Mouse (Mus musculus): ENCODE measurements around the gene Plch2. TPM values are rescaled to one million over a fixed set of nuclear protein-coding genes. Genes with fewer than 3 reads are reported as not detected.
A peak's percentile ranks its signal among the peaks of the same experiment; 100 is the strongest.

Plch2 gene
- polyA plus RNA-seq, 1 experiment from 2014 or later = 1.0 TPM

DNA sequence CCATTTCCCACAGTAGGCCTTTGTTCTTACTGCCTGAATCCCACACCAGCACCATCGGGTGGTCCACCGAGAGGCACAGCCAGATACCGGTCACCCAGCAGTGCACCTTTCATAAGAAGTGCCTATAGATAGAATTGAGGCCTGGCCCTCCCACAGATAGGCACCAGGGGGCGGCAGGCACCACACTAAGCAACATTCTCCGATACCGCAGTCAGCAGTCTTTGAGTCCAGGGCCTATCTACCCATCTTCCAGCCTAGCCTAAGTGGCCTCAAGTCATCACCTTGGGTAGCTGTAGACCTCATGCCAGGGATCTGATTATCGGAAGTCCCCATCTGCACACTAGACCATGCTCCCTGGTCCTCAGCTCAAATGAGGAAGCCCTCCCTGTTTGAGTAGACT lies 75.1 kb downstream of the Plch2 start:
- Histone ChIP-seq H3K27ac (ENCODE audit: low read length) (no peak overlapping the region), H3K9me3 (replicated peaks; ENCODE audit: control insufficient read depth, low read length) (no peaks in the 10 kb centered on the region), H3K27me3 (ENCODE audit: control insufficient read depth, insufficient read depth, low read length) (peaks cover 9% of the 10 kb centered on the region; the same call in 1 of the 2 replicates), H3K9ac (ENCODE audit: low read length) (no peak overlapping the region), H3K4me1 (ENCODE audit: control insufficient read depth, insufficient read depth, low read length) (no peaks in the 10 kb centered on the region), H3K36me3 (ENCODE audit: control insufficient read depth, insufficient read depth) (peaks cover 44% of the 10 kb centered on the region), H3K4me2 (ENCODE audit: low read depth, low read length) (no peak overlapping the region), H3K4me3 (ENCODE audit: low read length) (no peak overlapping the region)
- peak; percentile 47; the same call in 1 of the 2 replicates for ATAC-seq (replicated peaks; ENCODE audit: extremely low read depth, insufficient read depth, low FRiP score)
- WGBS = 39% methylated on average over 7 of the region's 7 CpGs

DNA sequence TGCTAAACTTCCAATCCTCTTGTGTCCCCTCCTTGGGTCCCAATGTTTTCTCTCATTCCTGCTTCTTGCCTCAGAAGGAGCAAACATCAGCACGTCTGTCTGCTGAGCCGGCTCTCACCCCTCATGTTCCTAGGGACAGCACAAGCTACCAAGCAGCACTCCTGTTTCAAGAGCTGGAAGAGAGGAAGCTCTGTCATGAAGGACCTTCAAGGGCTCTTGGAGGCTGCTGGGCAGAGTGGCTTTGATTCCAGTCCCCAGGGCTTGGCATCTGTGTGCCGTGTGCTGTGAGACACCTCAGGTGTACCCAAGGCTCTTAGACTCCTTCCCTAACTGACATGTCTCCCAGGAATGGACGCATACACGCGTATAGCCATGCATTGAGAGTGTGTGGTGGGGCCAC lies 75.5 kb downstream of the Plch2 start:
- no peak overlapping the region for H3K27ac ChIP-seq (ENCODE audit: low read length)
- ATAC-seq (replicated peaks; ENCODE audit: extremely low read depth, insufficient read depth, low FRiP score) = no peak
- H3K4me3 ChIP-seq (ENCODE audit: low read length) = no peak overlapping the region
- no peaks in the 10 kb centered on the region for H3K4me1 ChIP-seq (ENCODE audit: control insufficient read depth, insufficient read depth, low read length)
- no peak overlapping the region for H3K4me2 ChIP-seq (ENCODE audit: low read depth, low read length)
- 78% methylated on average over 6 of the region's 6 CpGs for WGBS
- H3K36me3 ChIP-seq (ENCODE audit: control insufficient read depth, insufficient read depth) = peaks cover 48% of the 10 kb centered on the region
- H3K9ac ChIP-seq (ENCODE audit: low read length) = no peak overlapping the region
- H3K9me3 ChIP-seq (replicated peaks; ENCODE audit: control insufficient read depth, low read length) = no peaks in the 10 kb centered on the region
- peaks cover 9% of the 10 kb centered on the region; the same call in 1 of the 2 replicates for H3K27me3 ChIP-seq (ENCODE audit: control insufficient read depth, insufficient read depth, low read length)

DNA sequence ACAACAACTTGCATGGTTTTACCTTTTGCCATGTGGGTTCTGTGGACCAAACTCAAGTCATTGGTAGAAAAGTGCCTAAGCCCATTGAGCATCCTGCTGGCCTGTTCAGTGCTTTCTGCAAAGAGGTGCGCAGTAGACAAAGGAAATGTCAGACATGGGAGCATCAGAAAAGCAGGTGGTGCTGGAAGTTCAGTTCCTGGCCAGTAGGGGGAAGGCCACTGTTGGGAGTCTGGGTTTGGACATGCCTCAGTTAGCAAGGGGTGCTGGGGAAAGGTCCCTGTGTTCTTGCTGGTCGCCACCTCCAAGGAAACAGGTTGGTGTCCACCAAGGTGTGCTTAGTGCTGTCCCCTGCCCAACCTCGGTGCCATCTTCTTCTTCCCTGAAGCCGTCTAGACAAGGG lies 76.5 kb downstream of the Plch2 start:
- H3K27me3 ChIP-seq (ENCODE audit: control insufficient read depth, insufficient read depth, low read length) = peaks cover 8% of the 10 kb centered on the region; the same call in 1 of the 2 replicates
- no peak for ATAC-seq (replicated peaks; ENCODE audit: extremely low read depth, insufficient read depth, low FRiP score)
- H3K27ac ChIP-seq (ENCODE audit: low read length) = no peak overlapping the region
- peaks cover 58% of the 10 kb centered on the region for H3K36me3 ChIP-seq (ENCODE audit: control insufficient read depth, insufficient read depth)
- no peaks in the 10 kb centered on the region for H3K9me3 ChIP-seq (replicated peaks; ENCODE audit: control insufficient read depth, low read length)
- no peak overlapping the region for H3K4me3 ChIP-seq (ENCODE audit: low read length)
- WGBS = 91% methylated on average over 4 of the region's 4 CpGs
- no peak overlapping the region for H3K9ac ChIP-seq (ENCODE audit: low read length)
- H3K4me1 ChIP-seq (ENCODE audit: control insufficient read depth, insufficient read depth, low read length) = no peaks in the 10 kb centered on the region
- H3K4me2 ChIP-seq (ENCODE audit: low read depth, low read length) = no peak overlapping the region

DNA sequence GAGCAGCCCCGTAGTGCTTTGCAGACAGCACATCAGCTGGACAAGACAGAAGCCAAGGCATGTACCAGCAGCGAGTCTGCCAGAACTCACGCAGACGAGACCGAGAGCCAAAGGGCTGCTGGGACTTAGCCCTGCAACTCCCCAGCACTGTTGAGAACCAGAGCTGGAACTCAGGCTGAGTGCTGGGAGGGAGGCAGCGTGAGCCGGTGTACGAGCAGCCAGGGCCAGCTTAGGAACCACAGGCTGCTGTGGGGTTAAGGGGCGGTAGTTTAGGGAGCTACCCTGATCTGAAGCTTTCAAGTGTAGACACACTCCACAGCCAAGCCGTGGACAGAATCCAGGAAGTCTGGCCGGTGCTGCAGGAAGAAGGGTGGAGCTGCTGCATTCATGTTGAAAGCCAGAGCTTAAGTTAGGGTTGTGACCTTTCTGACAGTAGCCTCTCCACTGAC lies 82.4 kb downstream of the Plch2 start:
- WGBS = 74% methylated on average over 11 of the region's 11 CpGs
- no peak for ATAC-seq (replicated peaks; ENCODE audit: extremely low read depth, insufficient read depth, low FRiP score)

DNA sequence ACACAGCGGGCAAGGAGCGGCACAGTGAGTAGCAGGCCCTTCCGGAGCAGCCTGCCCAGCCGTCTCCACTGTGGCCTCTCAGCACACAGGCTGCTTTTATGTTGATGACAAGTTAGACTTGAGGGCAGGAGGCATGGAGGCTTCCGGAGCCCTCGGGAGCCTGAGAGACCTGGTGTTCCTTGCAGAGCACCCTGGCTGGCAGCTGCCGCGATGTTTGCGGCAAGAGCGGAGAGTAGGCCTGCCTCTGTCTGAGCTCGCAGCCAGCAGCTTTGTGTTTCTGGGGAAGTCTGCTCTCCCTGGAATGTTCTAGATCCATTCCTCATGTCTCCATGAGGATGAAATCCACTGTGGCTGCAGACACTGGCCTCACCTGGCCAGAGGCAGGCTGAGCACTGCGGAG lies 84.0 kb downstream of the Plch2 start:
- H3K4me1 ChIP-seq (ENCODE audit: control insufficient read depth, insufficient read depth, low read length) = peaks cover 6% of the 10 kb centered on the region
- H3K27me3 ChIP-seq (ENCODE audit: control insufficient read depth, insufficient read depth, low read length) = no peaks in the 10 kb centered on the region
- no peak overlapping the region for H3K27ac ChIP-seq (ENCODE audit: low read length)
- no peaks in the 10 kb centered on the region for H3K9me3 ChIP-seq (replicated peaks; ENCODE audit: control insufficient read depth, low read length)
- peaks cover 85% of the 10 kb centered on the region for H3K36me3 ChIP-seq (ENCODE audit: control insufficient read depth, insufficient read depth)
- no peak for ATAC-seq (replicated peaks; ENCODE audit: extremely low read depth, insufficient read depth, low FRiP score)
- 94% methylated on average over 12 of the region's 12 CpGs for WGBS
- no peak overlapping the region for H3K4me3 ChIP-seq (ENCODE audit: low read length)
- H3K4me2 ChIP-seq (ENCODE audit: low read depth, low read length) = no peak overlapping the region
- H3K9ac ChIP-seq (ENCODE audit: low read length) = no peak overlapping the region

More for the DNA sequence above, 82.4 kb downstream of the Plch2 start:
- Histone ChIP-seq H3K4me1 (ENCODE audit: control insufficient read depth, insufficient read depth, low read length) (no peaks in the 10 kb centered on the region), H3K9ac (ENCODE audit: low read length) (no peak overlapping the region), H3K9me3 (replicated peaks; ENCODE audit: control insufficient read depth, low read length) (no peaks in the 10 kb centered on the region), H3K4me2 (ENCODE audit: low read depth, low read length) (no peak overlapping the region), H3K36me3 (ENCODE audit: control insufficient read depth, insufficient read depth) (peaks cover 97% of the 10 kb centered on the region), H3K27me3 (ENCODE audit: control insufficient read depth, insufficient read depth, low read length) (no peaks in the 10 kb centered on the region), H3K27ac (ENCODE audit: low read length) (no peak overlapping the region), H3K4me3 (ENCODE audit: low read length) (no peak overlapping the region)

DNA sequence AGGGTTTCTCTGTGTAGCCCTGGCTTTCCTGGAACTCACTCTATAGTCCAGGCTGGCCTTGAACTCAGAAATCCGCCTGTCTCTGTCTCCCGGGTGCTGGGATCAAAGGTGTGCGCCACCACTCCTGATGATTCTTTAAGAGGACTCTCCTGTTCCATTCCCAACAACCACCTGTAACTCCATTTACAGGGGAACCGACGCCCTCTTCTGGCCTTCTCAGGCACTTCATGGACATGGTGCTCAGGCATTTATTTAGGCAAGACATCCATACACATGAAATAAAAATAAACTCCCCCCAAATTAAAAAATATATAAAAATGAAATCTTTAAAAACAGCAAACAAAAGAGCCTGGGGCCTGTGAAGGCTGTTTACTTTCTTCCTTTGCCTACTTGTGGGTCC lies 89.4 kb downstream of the Plch2 start:
- Histone ChIP-seq H3K36me3 (ENCODE audit: control insufficient read depth, insufficient read depth) (peaks cover 33% of the 10 kb centered on the region), H3K27ac (ENCODE audit: low read length) (no peak overlapping the region)
- no peak for ATAC-seq (replicated peaks; ENCODE audit: extremely low read depth, insufficient read depth, low FRiP score)

DNA sequence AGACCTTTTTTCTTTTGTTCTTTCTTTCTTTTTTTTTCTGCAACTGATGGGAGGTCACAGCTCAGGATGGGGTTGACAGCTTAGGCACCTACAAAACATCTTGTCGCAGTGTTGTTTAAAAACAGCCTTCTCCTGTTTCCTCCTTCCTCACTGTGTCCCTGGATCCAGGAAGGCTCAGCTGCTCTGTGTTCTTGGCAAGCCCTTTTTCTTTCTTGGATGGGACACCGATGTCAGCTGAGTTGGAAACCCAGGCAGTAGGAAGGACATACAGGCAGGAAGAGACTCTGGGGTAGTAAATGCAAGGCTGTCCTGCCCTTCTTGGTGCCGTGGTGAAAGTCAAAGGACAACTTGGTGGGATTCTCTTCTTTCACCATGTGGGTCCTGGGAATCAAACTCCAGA lies 90.7 kb downstream of the Plch2 start:
- ATAC-seq (replicated peaks; ENCODE audit: extremely low read depth, insufficient read depth, low FRiP score) = no peak
- WGBS = 55% methylated on average over 3 of the region's 3 CpGs
- Histone ChIP-seq H3K27ac (ENCODE audit: low read length) (peak overlapping the region; percentile 66), H3K27me3 (ENCODE audit: control insufficient read depth, insufficient read depth, low read length) (peaks cover 21% of the 10 kb centered on the region), H3K9ac (ENCODE audit: low read length) (no peak overlapping the region; the same call in 1 of the 2 replicates), H3K4me3 (ENCODE audit: low read length) (no peak overlapping the region), H3K4me2 (ENCODE audit: low read depth, low read length) (peak overlapping the region; percentile 1; the same call in 1 of the 2 replicates), H3K9me3 (replicated peaks; ENCODE audit: control insufficient read depth, low read length) (no peaks in the 10 kb centered on the region), H3K36me3 (ENCODE audit: control insufficient read depth, insufficient read depth) (peaks cover 20% of the 10 kb centered on the region), H3K4me1 (ENCODE audit: control insufficient read depth, insufficient read depth, low read length) (peaks cover 43% of the 10 kb centered on the region)

More for the DNA sequence above, 89.4 kb downstream of the Plch2 start:
- no peak overlapping the region for H3K4me3 ChIP-seq (ENCODE audit: low read length)
- H3K9me3 ChIP-seq (replicated peaks; ENCODE audit: control insufficient read depth, low read length) = no peaks in the 10 kb centered on the region
- H3K9ac ChIP-seq (ENCODE audit: low read length) = no peak overlapping the region
- H3K4me2 ChIP-seq (ENCODE audit: low read depth, low read length) = no peak overlapping the region
- WGBS = 67% methylated on average over 5 of the region's 5 CpGs
- peaks cover 8% of the 10 kb centered on the region for H3K27me3 ChIP-seq (ENCODE audit: control insufficient read depth, insufficient read depth, low read length)
- H3K4me1 ChIP-seq (ENCODE audit: control insufficient read depth, insufficient read depth, low read length) = peaks cover 36% of the 10 kb centered on the region

DNA sequence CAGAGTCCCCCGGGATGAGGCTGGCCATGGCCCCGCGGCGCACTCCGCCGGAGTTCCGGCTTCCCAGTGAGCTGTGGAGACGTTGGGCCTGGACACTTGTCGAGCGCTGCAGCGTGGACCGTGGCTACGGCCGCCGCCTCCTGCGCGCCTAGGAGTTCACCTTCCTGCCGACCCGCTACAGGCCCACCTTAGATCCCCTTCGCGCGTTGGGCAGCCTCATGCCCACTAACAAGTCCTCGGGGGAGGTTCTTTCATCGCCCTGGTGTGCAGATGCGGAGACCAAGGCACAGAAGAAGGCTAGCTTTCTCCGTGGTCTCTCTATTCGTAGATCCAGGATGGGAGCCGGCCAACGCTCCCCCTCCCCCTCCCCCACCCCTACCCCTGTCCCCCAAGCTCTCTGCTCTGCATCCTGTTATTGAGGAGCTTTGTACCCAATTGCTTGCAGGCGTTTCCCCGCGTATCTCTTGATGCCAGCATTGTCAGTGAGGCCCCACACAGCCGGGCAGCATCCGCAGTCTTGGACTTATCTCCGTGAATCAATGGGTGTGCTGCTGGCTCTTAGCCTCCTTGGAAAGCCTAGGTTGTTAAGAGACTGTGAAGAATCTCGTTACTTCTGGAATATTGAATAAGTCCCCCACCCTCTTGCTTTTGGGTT lies 91.9 kb downstream of the Plch2 start:
- peaks cover 8% of the 10 kb centered on the region for H3K36me3 ChIP-seq (ENCODE audit: control insufficient read depth, insufficient read depth)
- peak overlapping the region; percentile 82 for H3K4me3 ChIP-seq (ENCODE audit: low read length)
- H3K27me3 ChIP-seq (ENCODE audit: control insufficient read depth, insufficient read depth, low read length) = peaks cover 33% of the 10 kb centered on the region
- WGBS = 1% methylated on average over 34 of the region's 36 CpGs
- H3K4me1 ChIP-seq (ENCODE audit: control insufficient read depth, insufficient read depth, low read length) = peaks cover 48% of the 10 kb centered on the region
- no peaks in the 10 kb centered on the region for H3K9me3 ChIP-seq (replicated peaks; ENCODE audit: control insufficient read depth, low read length)
- H3K4me2 ChIP-seq (ENCODE audit: low read depth, low read length) = peak overlapping the region; percentile 85
- peak; percentile 17; the same call in 1 of the 2 replicates for ATAC-seq (replicated peaks; ENCODE audit: extremely low read depth, insufficient read depth, low FRiP score)
- peak overlapping the region; percentile 88 for H3K9ac ChIP-seq (ENCODE audit: low read length)
- peak overlapping the region; percentile 85 for H3K27ac ChIP-seq (ENCODE audit: low read length)

DNA sequence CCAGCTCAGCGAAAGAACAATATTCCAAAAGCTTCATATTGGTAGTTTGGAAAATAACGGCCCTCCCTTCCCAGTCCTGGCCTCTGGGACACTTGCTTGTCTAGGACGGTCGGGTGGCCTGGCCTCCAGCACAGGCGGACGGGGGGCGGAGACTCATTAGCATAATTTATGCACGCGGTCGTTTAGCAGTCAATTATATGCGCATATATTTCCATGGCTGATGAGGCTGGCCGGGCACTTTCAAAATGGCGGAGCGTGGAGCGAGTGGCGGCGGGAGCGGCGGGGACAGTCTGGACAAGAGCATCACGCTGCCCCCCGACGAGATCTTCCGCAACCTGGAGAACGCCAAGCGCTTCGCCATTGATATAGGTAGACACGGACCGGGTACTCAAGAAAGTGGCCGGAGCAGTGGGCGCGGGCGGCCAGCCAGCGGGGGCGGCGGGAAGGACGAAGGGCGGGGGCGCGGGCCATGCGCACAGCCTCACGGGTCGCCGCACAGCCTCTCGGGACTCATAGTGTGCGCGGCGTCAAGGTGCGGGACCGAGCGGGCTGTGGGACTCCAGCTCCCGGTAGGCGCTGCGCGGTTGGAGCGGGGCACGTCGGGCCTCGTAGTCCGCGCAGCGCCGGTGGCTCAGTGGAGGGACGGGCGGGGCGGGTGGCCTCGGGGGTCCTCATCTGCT lies 92.5 kb downstream of the Plch2 start, which contains the start of gene Pank4:
Gene Pank4 (plus strand): TSS at position 223 of the 680 bp plus-strand sequence.
- Histone ChIP-seq H3K4me2 (ENCODE audit: low read depth, low read length) (peak within 1 kb of the TSS; percentile 85), H3K36me3 (ENCODE audit: control insufficient read depth, insufficient read depth) (0 out of 2 replicates have a peak, but pooled peaks cover 2% of the 10 kb centered on the region), H3K9me3 (replicated peaks; ENCODE audit: control insufficient read depth, low read length) (no peaks in the 10 kb centered on the region), H3K27ac (ENCODE audit: low read length) (peak within 1 kb of the TSS; percentile 85), H3K27me3 (ENCODE audit: control insufficient read depth, insufficient read depth, low read length) (peaks cover 39% of the 10 kb centered on the region), H3K9ac (ENCODE audit: low read length) (peak within 1 kb of the TSS; percentile 88), H3K4me1 (ENCODE audit: control insufficient read depth, insufficient read depth, low read length) (peaks cover 48% of the 10 kb centered on the region), H3K4me3 (ENCODE audit: low read length) (peak within 1 kb of the TSS; percentile 82)
- ATAC-seq (replicated peaks; ENCODE audit: extremely low read depth, insufficient read depth, low FRiP score) = peak; percentile 93
- under 1% methylated on average over 66 of the region's 66 CpGs for WGBS
